Mouse (Mus musculus) cortical plate, adult 2 months (tissue): Measurements from ENCODE around the gene Gpatch2.

Experiments
- CTCF ChIP-seq: fragments of 200-500 bp; IDR thresholded peaks from 2 replicates; pipeline ENCODE4 v1.5.1; 2011; ENCODE audit warnings: mild to moderate bottlenecking, control low read depth, low read length; ENCODE audit not compliant: insufficient read depth; ENCODE audit errors: extremely low read depth
- POLR2A ChIP-seq: fragments of 200-500 bp; IDR thresholded peaks from 2 replicates; pipeline ENCODE4 v1.6.1; 2011; ENCODE audit warnings: mild to moderate bottlenecking, low read length, control low read depth; ENCODE audit not compliant: insufficient read depth; ENCODE audit errors: extremely low read depth

DNA sequence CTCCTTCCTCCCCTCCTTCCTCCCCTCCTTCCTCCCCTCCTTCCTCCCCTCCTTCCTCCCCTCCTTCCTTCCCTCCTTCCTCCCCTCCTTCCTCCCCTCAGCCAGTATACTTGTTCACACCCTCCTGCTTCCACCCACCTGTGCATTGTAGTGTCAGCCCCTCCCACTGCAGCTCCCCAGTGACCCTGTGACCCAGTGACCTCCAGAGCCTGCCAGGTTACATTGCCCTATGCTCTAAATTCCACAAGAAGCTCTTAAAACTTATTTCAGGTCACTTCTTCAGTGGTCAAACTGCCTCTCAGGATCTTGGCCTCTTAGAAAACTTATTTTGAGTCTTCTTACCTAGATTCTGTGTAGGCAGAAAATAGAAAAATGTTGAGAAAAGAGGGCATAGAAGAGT lies 99.2 kb downstream of the Gpatch2 start:
- TF ChIP-seq POLR2A (no peak), CTCF (no peak)
